Mouse (Mus musculus): ENCODE measurements around the gene Adgrb2. TPM values are rescaled to one million over a fixed set of nuclear protein-coding genes. Genes with fewer than 3 reads are reported as not detected.
A peak's percentile ranks its signal among the peaks of the same experiment; 100 is the strongest.

Adgrb2 gene
- polyA plus RNA-seq, 1 experiment = 116 TPM

DNA sequence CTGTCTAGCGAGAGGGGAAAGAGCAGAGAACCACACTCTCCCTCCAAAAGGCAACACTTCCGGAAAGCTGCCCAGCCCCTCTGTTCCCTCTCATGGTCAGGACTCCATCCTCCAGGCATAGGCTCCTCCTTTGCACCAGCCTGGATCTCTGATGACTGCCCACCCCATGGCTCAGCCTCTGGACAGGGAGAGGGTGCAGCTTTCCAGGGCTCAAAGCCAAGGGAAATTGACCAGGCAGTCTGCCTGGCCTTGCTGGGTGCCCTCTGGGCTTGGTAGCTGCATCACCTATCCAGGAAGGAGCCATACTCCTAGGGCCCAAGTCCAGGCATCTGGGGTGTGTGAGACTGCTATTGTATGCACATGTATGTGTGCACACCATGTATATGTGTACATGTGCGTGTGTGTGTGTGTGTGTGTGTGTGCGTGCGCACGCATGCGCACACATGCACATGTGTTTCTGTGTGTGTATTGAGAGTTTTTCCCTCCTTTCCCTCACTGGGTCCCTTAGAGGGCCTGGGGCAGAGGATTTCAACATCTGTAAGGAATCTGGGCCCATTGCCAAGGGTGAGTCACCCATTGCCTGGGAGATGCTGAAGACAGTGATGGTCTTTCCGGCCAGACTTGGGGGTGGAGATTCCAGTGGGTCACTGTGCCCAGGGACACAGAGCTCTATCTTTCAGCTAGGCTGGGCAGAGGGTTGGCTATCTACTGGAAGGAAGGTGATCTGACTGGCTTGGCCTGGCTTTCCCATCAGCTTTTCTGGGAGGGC lies 65.6 kb downstream of the Adgrb2 start:
- no peak for DNase-seq
- WGBS = 92% methylated on average over 8 of the region's 8 CpGs
- no peaks in the 10 kb centered on the region for H3K27me3 ChIP-seq (ENCODE audit: control insufficient read depth, insufficient read depth, low read length)
- H3K4me1 ChIP-seq (ENCODE audit: control insufficient read depth, insufficient read depth, low read length) = peaks cover 10% of the 10 kb centered on the region; the same call in 1 of the 2 replicates
- H3K4me3 ChIP-seq (replicated peaks; ENCODE audit: insufficient read depth, low read depth, low read length) = no peak overlapping the region
- TF ChIP-seq POLR2A (IDR thresholded peaks at IDR 0.05; ENCODE audit: borderline replicate concordance, insufficient read depth, low read length) (no peak), CTCF (IDR thresholded peaks at IDR 0.05; ENCODE audit: borderline replicate concordance, insufficient read depth, low read depth, low read length) (no peak)
- no peak overlapping the region for H3K27ac ChIP-seq (ENCODE audit: insufficient read depth, low read length)

DNA sequence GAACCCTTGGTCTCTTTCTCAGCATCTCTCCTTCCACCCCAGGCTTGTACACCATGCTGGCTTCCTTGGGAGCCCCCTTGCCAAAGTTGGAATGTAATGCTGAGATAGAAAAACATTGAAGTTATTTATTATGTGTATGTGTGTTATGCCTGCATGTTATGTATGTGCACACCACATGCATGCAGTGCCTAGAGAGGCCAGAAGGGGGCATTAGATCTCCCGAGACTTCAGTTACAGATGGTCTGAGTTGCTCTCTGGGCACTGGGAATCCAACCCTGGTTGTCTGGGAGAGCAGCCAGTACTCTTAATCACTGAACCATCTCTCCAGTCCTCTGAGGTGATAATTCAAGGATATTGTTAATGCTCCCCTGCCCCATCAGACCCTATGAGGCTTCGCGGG lies 67.6 kb downstream of the Adgrb2 start:
- WGBS = 76% methylated on average over 3 of the region's 3 CpGs
- no peak for DNase-seq
- H3K4me1 ChIP-seq (ENCODE audit: control insufficient read depth, insufficient read depth, low read length) = peaks cover 10% of the 10 kb centered on the region; the same call in 1 of the 2 replicates
- no peak overlapping the region for H3K4me3 ChIP-seq (replicated peaks; ENCODE audit: insufficient read depth, low read depth, low read length)
- no peak overlapping the region for H3K27ac ChIP-seq (ENCODE audit: insufficient read depth, low read length)
- no peak for TF ChIP-seq POLR2A (IDR thresholded peaks at IDR 0.05; ENCODE audit: borderline replicate concordance, insufficient read depth, low read length)
- TF ChIP-seq CTCF (IDR thresholded peaks at IDR 0.05; ENCODE audit: borderline replicate concordance, insufficient read depth, low read depth, low read length) = no peak
- no peaks in the 10 kb centered on the region for H3K27me3 ChIP-seq (ENCODE audit: control insufficient read depth, insufficient read depth, low read length)

DNA sequence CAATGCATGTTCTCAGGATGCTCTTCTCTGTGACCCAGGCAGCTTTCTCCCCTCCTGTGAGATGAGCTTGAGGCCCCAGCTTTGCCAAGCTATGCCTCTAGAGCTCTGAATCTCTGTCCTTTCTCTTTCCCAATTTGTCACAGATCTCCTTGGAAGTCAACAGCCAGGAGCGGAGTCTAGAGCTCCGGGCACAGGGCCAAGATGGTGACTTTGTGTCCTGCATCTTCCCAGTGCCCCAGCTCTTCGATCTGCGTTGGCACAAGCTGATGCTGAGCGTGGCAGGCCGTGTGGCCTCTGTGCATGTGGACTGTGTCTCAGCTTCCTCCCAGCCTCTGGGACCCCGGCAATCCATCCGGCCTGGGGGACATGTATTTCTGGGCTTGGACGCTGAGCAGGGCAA lies 68.4 kb downstream of the Adgrb2 start:
- H3K4me1 ChIP-seq (ENCODE audit: control insufficient read depth, insufficient read depth, low read length) = peaks cover 7% of the 10 kb centered on the region; the same call in 1 of the 2 replicates
- peak in 1 of 2 experiments; percentile 31 for DNase-seq
- WGBS = 40% methylated on average over 9 of the region's 9 CpGs
- no peak overlapping the region for H3K4me3 ChIP-seq (replicated peaks; ENCODE audit: insufficient read depth, low read depth, low read length)
- H3K27me3 ChIP-seq (ENCODE audit: control insufficient read depth, insufficient read depth, low read length) = no peaks in the 10 kb centered on the region
- H3K27ac ChIP-seq (ENCODE audit: insufficient read depth, low read length) = no peak overlapping the region
- TF ChIP-seq CTCF (IDR thresholded peaks at IDR 0.05; ENCODE audit: borderline replicate concordance, insufficient read depth, low read depth, low read length) = no peak
- no peak for TF ChIP-seq POLR2A (IDR thresholded peaks at IDR 0.05; ENCODE audit: borderline replicate concordance, insufficient read depth, low read length)

DNA sequence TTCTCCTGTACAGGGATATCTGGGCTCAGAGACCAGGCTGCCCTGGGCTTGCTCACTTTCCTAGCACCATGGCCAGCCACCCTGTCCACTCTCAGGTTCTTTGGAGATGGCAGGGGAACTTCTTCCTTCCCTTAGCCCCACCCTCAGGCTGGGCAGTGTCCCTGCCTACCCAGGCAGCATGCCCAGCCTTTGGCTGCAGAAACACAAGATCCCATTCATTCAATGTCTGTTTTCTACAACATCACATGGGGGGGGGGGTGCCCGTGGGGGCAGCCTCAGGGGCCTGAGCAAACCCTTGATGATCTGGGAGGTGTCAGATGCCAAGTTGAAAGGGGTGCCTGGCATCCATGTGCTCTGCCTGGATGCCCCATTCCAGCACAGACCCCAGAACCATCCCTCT lies 70.1 kb downstream of the Adgrb2 start:
- 17% methylated on average over 1 of the region's 1 CpGs for WGBS
- Histone ChIP-seq H3K4me3 (replicated peaks; ENCODE audit: insufficient read depth, low read depth, low read length) (no peak overlapping the region), H3K27me3 (ENCODE audit: control insufficient read depth, insufficient read depth, low read length) (no peaks in the 10 kb centered on the region), H3K4me1 (ENCODE audit: control insufficient read depth, insufficient read depth, low read length) (peaks cover 6% of the 10 kb centered on the region; the same call in 1 of the 2 replicates), H3K27ac (ENCODE audit: insufficient read depth, low read length) (no peak overlapping the region)
- TF ChIP-seq CTCF (IDR thresholded peaks at IDR 0.05; ENCODE audit: borderline replicate concordance, insufficient read depth, low read depth, low read length) (no peak), POLR2A (IDR thresholded peaks at IDR 0.05; ENCODE audit: borderline replicate concordance, insufficient read depth, low read length) (no peak)
- DNase-seq = peak in 1 of 2 experiments; percentile 38

DNA sequence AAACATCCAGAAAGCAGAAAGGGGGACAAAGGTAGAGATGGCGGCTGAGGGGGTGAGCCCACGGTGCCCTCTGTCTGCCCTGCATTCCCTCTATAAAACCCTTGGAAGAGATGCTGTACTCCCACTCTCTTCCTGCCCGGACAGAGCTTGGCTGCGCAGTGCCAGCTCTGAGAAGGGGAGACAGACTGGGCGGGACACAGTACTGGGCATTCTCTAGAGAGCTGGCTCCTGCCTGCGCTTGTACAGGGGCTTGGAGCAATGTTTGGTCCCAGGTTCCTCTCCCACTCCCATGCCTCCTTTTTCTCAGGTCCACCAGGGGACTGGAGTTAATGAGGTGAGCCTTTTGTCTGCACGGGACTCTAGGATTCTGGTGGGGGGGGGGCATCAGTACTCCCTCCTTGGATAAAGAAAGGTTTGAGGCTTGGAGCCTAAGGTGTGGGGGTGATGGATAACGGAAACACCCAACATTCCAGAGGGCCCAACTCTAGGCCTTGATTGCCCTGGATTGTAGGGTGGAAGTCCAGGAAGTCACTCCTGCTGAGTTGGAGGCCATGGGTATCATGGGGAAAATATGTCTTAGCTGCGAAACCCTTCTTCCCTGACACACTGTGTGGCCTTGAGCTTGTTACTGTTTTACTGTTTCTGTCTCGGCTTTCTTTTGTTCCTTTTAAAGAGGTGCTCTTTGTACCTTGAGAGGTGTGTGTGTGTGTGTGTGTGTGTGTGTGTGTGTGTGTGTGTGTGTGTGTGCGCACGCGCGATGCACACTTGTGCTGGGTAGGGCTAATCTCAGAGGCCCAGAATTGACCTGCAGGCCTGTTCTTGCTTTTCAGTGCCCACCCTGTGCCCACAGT lies 70.7 kb downstream of the Adgrb2 start:
- H3K4me3 ChIP-seq (replicated peaks; ENCODE audit: insufficient read depth, low read depth, low read length) = no peak overlapping the region
- H3K4me1 ChIP-seq (ENCODE audit: control insufficient read depth, insufficient read depth, low read length) = peaks cover 3% of the 10 kb centered on the region; the same call in 1 of the 2 replicates
- H3K27ac ChIP-seq (ENCODE audit: insufficient read depth, low read length) = no peak overlapping the region
- H3K27me3 ChIP-seq (ENCODE audit: control insufficient read depth, insufficient read depth, low read length) = no peaks in the 10 kb centered on the region
- TF ChIP-seq POLR2A (IDR thresholded peaks at IDR 0.05; ENCODE audit: borderline replicate concordance, insufficient read depth, low read length) (no peak), CTCF (IDR thresholded peaks at IDR 0.05; ENCODE audit: borderline replicate concordance, insufficient read depth, low read depth, low read length) (no peak)
- DNase-seq = no peak
- 80% methylated on average over 14 of the region's 14 CpGs for WGBS

DNA sequence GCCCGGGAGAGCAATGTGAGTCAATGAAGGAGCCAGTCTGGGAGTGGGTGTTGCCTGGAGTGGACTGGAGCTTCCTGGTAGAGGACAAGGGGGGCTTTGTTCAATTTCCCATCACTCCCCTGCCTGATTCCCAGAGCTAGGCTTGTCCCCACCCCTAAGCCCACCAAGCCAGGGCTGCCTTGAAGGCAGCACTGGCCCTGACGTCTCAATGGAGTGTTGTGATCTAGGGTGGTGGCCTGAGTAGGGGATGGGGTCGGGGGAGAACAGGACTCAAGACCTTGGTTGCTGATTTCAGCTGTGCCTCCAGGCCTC lies 71.3 kb downstream of the Adgrb2 start:
- H3K4me3 ChIP-seq (replicated peaks; ENCODE audit: insufficient read depth, low read depth, low read length) = no peak overlapping the region
- WGBS = 80% methylated on average over 3 of the region's 3 CpGs
- peaks cover 3% of the 10 kb centered on the region; the same call in 1 of the 2 replicates for H3K4me1 ChIP-seq (ENCODE audit: control insufficient read depth, insufficient read depth, low read length)
- H3K27ac ChIP-seq (ENCODE audit: insufficient read depth, low read length) = no peak overlapping the region
- no peaks in the 10 kb centered on the region for H3K27me3 ChIP-seq (ENCODE audit: control insufficient read depth, insufficient read depth, low read length)
- TF ChIP-seq POLR2A (IDR thresholded peaks at IDR 0.05; ENCODE audit: borderline replicate concordance, insufficient read depth, low read length) (no peak), CTCF (IDR thresholded peaks at IDR 0.05; ENCODE audit: borderline replicate concordance, insufficient read depth, low read depth, low read length) (no peak)
- no peak for DNase-seq

DNA sequence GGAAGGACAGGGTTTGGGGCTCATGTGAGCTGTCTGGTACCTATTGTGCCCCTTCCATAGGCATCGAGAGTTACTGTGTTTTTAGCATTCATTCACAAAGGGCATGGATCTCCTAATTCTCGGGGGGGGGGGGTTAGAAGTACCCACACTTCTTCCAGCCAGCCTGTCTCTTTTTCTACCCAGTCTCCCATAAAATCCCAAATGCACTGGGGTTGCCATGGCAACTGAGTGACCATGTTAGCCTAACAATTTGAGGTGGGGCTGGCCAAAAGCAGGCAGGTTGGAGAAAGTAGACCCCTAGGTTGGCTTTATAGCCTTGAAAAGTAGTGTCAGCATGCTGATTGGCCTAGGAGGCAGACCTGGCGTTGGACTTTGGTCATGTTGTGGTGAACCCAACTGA lies 71.8 kb downstream of the Adgrb2 start:
- peaks cover 3% of the 10 kb centered on the region; the same call in 1 of the 2 replicates for H3K4me1 ChIP-seq (ENCODE audit: control insufficient read depth, insufficient read depth, low read length)
- 71% methylated on average over 3 of the region's 3 CpGs for WGBS
- no peaks in the 10 kb centered on the region for H3K27me3 ChIP-seq (ENCODE audit: control insufficient read depth, insufficient read depth, low read length)
- DNase-seq = no peak
- no peak overlapping the region for H3K27ac ChIP-seq (ENCODE audit: insufficient read depth, low read length)
- H3K4me3 ChIP-seq (replicated peaks; ENCODE audit: insufficient read depth, low read depth, low read length) = no peak overlapping the region
- TF ChIP-seq CTCF (IDR thresholded peaks at IDR 0.05; ENCODE audit: borderline replicate concordance, insufficient read depth, low read depth, low read length) (no peak), POLR2A (IDR thresholded peaks at IDR 0.05; ENCODE audit: borderline replicate concordance, insufficient read depth, low read length) (no peak)
